Mouse (Mus musculus) ovary, adult 18-20 months (tissue): ENCODE results near the gene Htra3.

Source experiments
- DNase-seq: peaks from one replicate; pipeline ENCODE4 v3.0.0; 2022; ENCODE audit warnings: low spot score, mixed read lengths

Htra3 gene

GRCm38 (mm10) chr5:35612722-35613121 is 66.9 kb downstream of the Htra3 start:
- no peak for DNase-seq

DNA sequence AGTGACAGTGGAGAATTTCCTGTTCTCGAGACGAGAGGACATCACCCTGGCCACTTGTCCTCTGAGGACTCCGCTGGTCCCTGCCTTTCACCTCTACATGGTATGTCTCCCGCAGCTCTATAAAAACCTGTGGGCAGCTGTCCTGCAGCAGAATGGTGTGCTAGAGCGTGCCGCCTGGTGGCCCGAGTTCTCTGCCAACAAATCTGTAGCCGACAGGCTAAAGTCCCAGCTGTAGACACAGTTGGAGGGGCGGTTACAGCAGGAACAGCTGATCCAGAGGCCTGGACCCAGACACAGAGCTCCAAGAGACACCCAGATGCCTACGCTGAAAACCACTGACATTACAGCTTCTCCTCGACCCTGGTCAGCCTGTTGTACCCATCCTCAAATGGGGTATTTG is 67.7 kb downstream of the Htra3 start:
- DNase-seq: no peak

- DNase-seq: no peak
These were observed 68.4 kb downstream of the Htra3 start for GRCm38 (mm10) chr5:35611170-35611569.

DNA sequence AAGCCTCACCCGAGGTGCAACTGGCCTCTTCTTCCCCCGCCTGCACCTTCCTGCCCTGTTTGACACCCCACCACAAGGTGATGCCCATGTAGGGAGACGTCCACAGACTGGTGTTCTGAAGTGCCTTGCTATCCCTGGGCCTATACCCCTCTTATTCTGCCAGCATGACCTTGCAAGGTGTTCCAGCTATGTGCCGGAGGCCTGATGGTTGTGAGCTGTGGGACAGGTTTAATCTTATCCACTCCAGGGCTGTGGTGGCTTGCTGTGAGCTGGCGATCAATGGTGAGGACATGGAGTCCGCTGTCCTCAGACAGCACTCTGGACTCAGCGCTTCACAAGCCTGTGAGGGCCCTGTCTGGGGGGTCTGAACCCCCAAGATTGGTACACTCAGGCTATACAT is 69.2 kb downstream of the Htra3 start:
- DNase-seq: no peak

GRCm38 (mm10) chr5:35609971-35610370 is 69.6 kb downstream of the Htra3 start:
- no peak for DNase-seq

DNA sequence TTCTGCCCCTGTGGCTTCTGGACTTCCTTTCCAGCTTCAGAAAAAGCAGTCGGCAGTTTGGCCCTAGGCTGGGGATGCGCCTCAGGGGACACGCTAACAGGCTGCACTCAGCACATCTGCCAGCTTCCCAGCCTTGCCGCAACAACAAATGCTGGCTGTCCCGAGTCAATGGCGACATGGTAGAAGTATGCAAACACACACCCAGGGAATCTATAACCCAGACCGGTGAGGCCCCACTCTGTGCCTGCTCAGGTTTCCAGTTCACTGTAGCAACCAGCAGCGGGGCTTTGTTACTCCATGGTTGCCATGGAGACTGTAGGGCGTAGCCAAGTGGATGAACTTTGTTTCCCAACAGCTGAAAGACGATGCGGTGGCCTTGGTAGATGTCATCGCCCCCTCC is 70.2 kb downstream of the Htra3 start:
- DNase-seq: no peak

DNA sequence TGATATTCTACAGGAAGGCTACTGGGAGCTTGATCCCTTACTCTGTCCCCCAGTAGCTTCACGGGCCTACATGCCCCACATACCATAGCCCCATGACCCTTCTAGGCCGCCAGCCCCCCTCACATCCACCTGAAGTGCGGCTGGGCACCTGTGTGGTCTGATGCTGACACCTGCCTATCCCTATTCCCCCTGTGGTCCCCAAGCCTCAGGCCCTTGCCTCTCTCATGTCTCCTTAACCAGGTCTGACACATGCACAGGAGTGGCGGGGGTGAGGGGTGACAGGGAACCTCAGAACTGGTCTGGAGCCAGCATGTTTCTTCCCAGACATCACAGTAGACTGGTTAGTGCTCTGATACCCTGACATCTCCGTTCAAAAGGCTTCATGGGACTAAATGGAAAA is 71.0 kb downstream of the Htra3 start:
- no peak for DNase-seq

DNA sequence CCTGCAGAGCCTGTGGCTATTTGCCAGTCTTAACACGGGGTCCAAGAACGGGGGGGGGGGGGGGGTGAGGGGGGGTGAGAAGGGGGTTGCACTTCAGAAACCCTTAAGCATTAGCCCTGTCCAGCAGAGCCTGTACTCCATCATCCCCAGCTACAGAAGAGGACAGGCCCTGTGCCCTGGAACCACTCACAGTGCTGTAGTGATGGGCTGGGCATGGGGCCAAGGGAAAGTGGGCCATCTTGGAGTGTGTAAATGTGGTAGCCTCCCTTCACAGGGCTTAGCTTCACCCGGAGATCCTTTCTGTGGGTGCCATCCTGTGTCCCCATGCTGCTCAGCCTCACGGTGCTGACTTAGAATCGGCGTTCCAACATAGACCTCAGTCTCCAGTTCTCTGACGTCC is 71.8 kb downstream of the Htra3 start:
- no peak for DNase-seq

GRCm38 (mm10) chr5:35606800-35607199 is 72.8 kb downstream of the Htra3 start:
- DNase-seq: no peak

GRCm38 (mm10) chr5:35605355-35605754 is 74.2 kb downstream of the Htra3 start:
- DNase-seq: no peak
